ENCODE assay signal across 27 mouse cellular contexts in genomic region chr5:134861902-134862497, GRCm38 (mm10). TPM values are rescaled to one million over a fixed set of nuclear protein-coding genes. Genes with fewer than 3 reads are reported as not detected.
DNase-seq lines count a peak whose midpoint lies in the region; ATAC-seq and TF ChIP-seq lines count a peak whose summit lies in the region.
"Had no signal": no experiment of that assay in that cellular context is flagged by ENCODE, and none has a peak within 500 bp of the region (broad histone marks: within the 10 kb centered on the region; RNA-seq: fewer than 3 reads in every experiment).

No protein-coding gene starts in this region.

- TF ChIP-seq EP300 in lung, postnatal 0 days (IDR thresholded peaks at IDR 0.05) = no peak

- H3K4me1 ChIP-seq in hindbrain, embryonic 15.5 days (replicated peaks) = no peaks in the 10 kb centered on the region
- H3K4me1 ChIP-seq in hindbrain, postnatal 0 days (ENCODE audit: insufficient read depth, low read length) = no peaks in the 10 kb centered on the region; the same call in 1 of the 2 replicates
- H3K4me1 ChIP-seq in lung, postnatal 0 days (ENCODE audit: insufficient read depth, low read depth, low read length) = no peaks in the 10 kb centered on the region
- peaks cover 46% of the 10 kb centered on the region for H3K4me1 ChIP-seq in limb, embryonic 13.5 days
- 0 out of 2 replicates have a peak, but pooled peaks cover 5% of the 10 kb centered on the region for H3K4me1 ChIP-seq in stomach, embryonic 15.5 days
- peaks cover 8% of the 10 kb centered on the region for H3K4me1 ChIP-seq in heart, embryonic 10.5 days
- H3K4me1 ChIP-seq: forebrain, embryonic 13.5 days; hindbrain, embryonic 12.5 days had no signal

- no peak overlapping the region for H3K27ac ChIP-seq in hindbrain, embryonic 15.5 days (replicated peaks)
- H3K27ac ChIP-seq in hindbrain, postnatal 0 days = no peak overlapping the region
- H3K27ac ChIP-seq in lung, postnatal 0 days (ENCODE audit: low read length) = no peak overlapping the region
- H3K27ac ChIP-seq in limb, embryonic 13.5 days = 0 out of 2 replicates have a peak overlapping the region, but pooled peaks have one; percentile 22
- no peak overlapping the region for H3K27ac ChIP-seq in stomach, embryonic 15.5 days
- H3K27ac ChIP-seq in heart, embryonic 10.5 days = no peak overlapping the region
- H3K27ac ChIP-seq: forebrain, embryonic 13.5 days; hindbrain, embryonic 12.5 days; kidney, embryonic 15.5 days had no signal

- no peak overlapping the region for H3K4me3 ChIP-seq in hindbrain, embryonic 15.5 days
- no peak overlapping the region for H3K4me3 ChIP-seq in hindbrain, postnatal 0 days (ENCODE audit: low read length)
- H3K4me3 ChIP-seq in lung, postnatal 0 days (ENCODE audit: low read depth, low read length) = no peak overlapping the region
- no peak overlapping the region for H3K4me3 ChIP-seq in limb, embryonic 13.5 days
- H3K4me3 ChIP-seq in stomach, embryonic 15.5 days (replicated peaks) = no peak overlapping the region
- H3K4me3 ChIP-seq in heart, embryonic 10.5 days = no peak overlapping the region
- H3K4me3 ChIP-seq: erythroblast, embryonic 14.5 days; forebrain, embryonic 13.5 days; heart, embryonic 12.5 days; hindbrain, embryonic 12.5 days; kidney, embryonic 15.5 days had no signal

- H3K36me3 ChIP-seq in hindbrain, embryonic 15.5 days = no peaks in the 10 kb centered on the region
- H3K36me3 ChIP-seq in hindbrain, postnatal 0 days (ENCODE audit: insufficient read depth, low read length) = no peaks in the 10 kb centered on the region
- no peaks in the 10 kb centered on the region for H3K36me3 ChIP-seq in lung, postnatal 0 days (ENCODE audit: insufficient read depth, low read length)
- no peaks in the 10 kb centered on the region for H3K36me3 ChIP-seq in limb, embryonic 13.5 days
- no peaks in the 10 kb centered on the region for H3K36me3 ChIP-seq in stomach, embryonic 15.5 days
- H3K36me3 ChIP-seq in heart, embryonic 10.5 days = no peaks in the 10 kb centered on the region
- H3K36me3 ChIP-seq: heart, embryonic 12.5 days; hindbrain, embryonic 12.5 days; kidney, embryonic 15.5 days had no signal

- WGBS in hindbrain, embryonic 15.5 days = 78% methylated on average over 16 of the region's 16 CpGs
- 50% methylated on average over 16 of the region's 16 CpGs for WGBS in hindbrain, postnatal 0 days
- 59% methylated on average over 16 of the region's 16 CpGs for WGBS in lung, postnatal 0 days
- WGBS in limb, embryonic 13.5 days = 40% methylated on average over 16 of the region's 16 CpGs
- WGBS in stomach, embryonic 15.5 days = 62% methylated on average over 16 of the region's 16 CpGs
- WGBS in heart, embryonic 10.5 days = 73% methylated on average over 16 of the region's 16 CpGs

- ATAC-seq in hindbrain, embryonic 15.5 days (ENCODE audit: low FRiP score, low read depth) = 0 out of 2 replicates have a peak, but pooled peaks have one; percentile 6
- no peak for ATAC-seq in hindbrain, postnatal 0 days
- peak; percentile 44 for ATAC-seq in lung, postnatal 0 days
- ATAC-seq in limb, embryonic 13.5 days (ENCODE audit: low FRiP score, low read depth) = peak; percentile 16; the same call in 1 of the 2 replicates
- ATAC-seq in stomach, embryonic 15.5 days (ENCODE audit: insufficient read depth, low FRiP score, low read depth) = 0 out of 2 replicates have a peak, but pooled peaks have one; percentile 14
- ATAC-seq: forebrain, embryonic 13.5 days; liver, postnatal 0 days had no signal

- H3K9ac ChIP-seq in hindbrain, embryonic 15.5 days = no peak overlapping the region
- no peak overlapping the region for H3K9ac ChIP-seq in hindbrain, postnatal 0 days (replicated peaks; ENCODE audit: low read length)
- no peak overlapping the region for H3K9ac ChIP-seq in lung, postnatal 0 days (replicated peaks; ENCODE audit: low read depth)
- no peak overlapping the region for H3K9ac ChIP-seq in limb, embryonic 13.5 days
- H3K9ac ChIP-seq in stomach, embryonic 15.5 days = no peak overlapping the region
- H3K9ac ChIP-seq: forebrain, embryonic 13.5 days; heart, embryonic 12.5 days; hindbrain, embryonic 12.5 days; kidney, embryonic 15.5 days; liver, postnatal 0 days had no signal

- no peak for DNase-seq in hindbrain, postnatal 0 days (ENCODE audit: low spot score)
- DNase-seq in lung, postnatal 0 days (ENCODE audit: low spot score) = no peak
- DNase-seq in lung, postnatal 36 days = no peak
- DNase-seq in heart, embryonic 10.5 days (ENCODE audit: low spot score) = no peak
- DNase-seq: adrenal gland, adult 2 months; B cell, adult 2 months; cerebellum, adult 8-10 months; heart, postnatal 14 days; liver, postnatal 0 days; right cerebral cortex, postnatal 25 days had no signal

- TF ChIP-seq CTCF in hindbrain, postnatal 0 days (IDR thresholded peaks at IDR 0.05; ENCODE audit: low read depth) = no peak
- TF ChIP-seq CTCF in lung, postnatal 0 days (IDR thresholded peaks at IDR 0.05) = no peak

- no peaks in the 10 kb centered on the region for H3K9me3 ChIP-seq in hindbrain, embryonic 15.5 days
- H3K9me3 ChIP-seq in hindbrain, postnatal 0 days (ENCODE audit: low read length) = no peaks in the 10 kb centered on the region
- H3K9me3 ChIP-seq in lung, postnatal 0 days (ENCODE audit: low read length) = no peaks in the 10 kb centered on the region
- H3K9me3 ChIP-seq in limb, embryonic 13.5 days = no peaks in the 10 kb centered on the region
- H3K9me3 ChIP-seq in stomach, embryonic 15.5 days = no peaks in the 10 kb centered on the region
- H3K9me3 ChIP-seq in heart, embryonic 10.5 days = 0 out of 2 replicates have a peak, but pooled peaks cover under 1% of the 10 kb centered on the region
- H3K9me3 ChIP-seq: forebrain, embryonic 13.5 days; heart, embryonic 12.5 days; hindbrain, embryonic 12.5 days; kidney, embryonic 15.5 days had no signal

- H3K27me3 ChIP-seq in hindbrain, embryonic 15.5 days = no peaks in the 10 kb centered on the region
- H3K27me3 ChIP-seq in hindbrain, postnatal 0 days (ENCODE audit: insufficient read depth, low read length) = no peaks in the 10 kb centered on the region
- H3K27me3 ChIP-seq in lung, postnatal 0 days (replicated peaks; ENCODE audit: insufficient read depth, low read length) = no peaks in the 10 kb centered on the region
- no peaks in the 10 kb centered on the region for H3K27me3 ChIP-seq in limb, embryonic 13.5 days
- no peaks in the 10 kb centered on the region for H3K27me3 ChIP-seq in stomach, embryonic 15.5 days (replicated peaks)
- H3K27me3 ChIP-seq in heart, embryonic 10.5 days (ENCODE audit: insufficient read depth, poor library complexity, severe bottlenecking) = peaks cover 20% of the 10 kb centered on the region; the same call in 1 of the 2 replicates
- H3K27me3 ChIP-seq: forebrain, embryonic 13.5 days; heart, embryonic 12.5 days; hindbrain, embryonic 12.5 days; kidney, embryonic 15.5 days had no signal

- H3K4me2 ChIP-seq in hindbrain, embryonic 15.5 days = no peak overlapping the region
- H3K4me2 ChIP-seq in hindbrain, postnatal 0 days (ENCODE audit: low read depth, low read length) = no peak overlapping the region
- H3K4me2 ChIP-seq in lung, postnatal 0 days (replicated peaks; ENCODE audit: low read depth, low read length) = no peak overlapping the region
- no peak overlapping the region for H3K4me2 ChIP-seq in limb, embryonic 13.5 days (replicated peaks)
- H3K4me2 ChIP-seq in stomach, embryonic 15.5 days = no peak overlapping the region
- H3K4me2 ChIP-seq: forebrain, embryonic 13.5 days; heart, embryonic 12.5 days; hindbrain, embryonic 12.5 days; kidney, embryonic 15.5 days had no signal

RNA-seq across cellular contexts. Expression of gene Tmem270, which starts 44.5 kb away (rescaled TPM):
- not detected in 2 replicates for polyA plus RNA-seq in hindbrain, embryonic 15.5 days (2015; fragmentation: Nextera tagmentation; extraction: Ambion mirVana)
- not detected in 2 replicates for total RNA-seq in hindbrain, postnatal 0 days (2014; rRNA removed)
- polyA plus RNA-seq in hindbrain, postnatal 0 days (2015; fragmentation: Nextera tagmentation; extraction: Ambion mirVana) = not detected in 2 replicates
- not detected in 2 replicates for polyA plus RNA-seq in lung, postnatal 0 days (2015; fragmentation: Nextera tagmentation; extraction: Ambion mirVana)
- polyA plus RNA-seq in limb, embryonic 13.5 days (2015; fragmentation: Nextera tagmentation; extraction: Ambion mirVana) = not detected in 2 replicates
- polyA plus RNA-seq in stomach, embryonic 15.5 days (2015; fragmentation: Nextera tagmentation; extraction: Ambion mirVana) = not detected in 2 replicates
- not detected in 2 replicates for polyA plus RNA-seq in heart, embryonic 10.5 days (2016; fragmentation: Nextera tagmentation; extraction: Ambion mirVana)
- total RNA-seq: adrenal gland, adult 2 months; heart, postnatal 14 days; layer of hippocampus, postnatal 14 days; left cerebral cortex, postnatal 10 days; liver, adult 2 months had no signal
- polyA plus RNA-seq: adrenal gland, adult 2 months; embryonic facial prominence, embryonic 11.5 days; forebrain, embryonic 13.5 days; frontal cortex, adult 2 months; heart, embryonic 12.5 days; hindbrain, embryonic 12.5 days; intestine, embryonic 14.5 days; kidney, embryonic 15.5 days; liver, adult 2 months; liver, postnatal 0 days; spleen, adult 2 months; stomach, embryonic 14.5 days; thymus, postnatal 0 days had no signal

RNA-seq across cellular contexts. Expression of gene Cldn13, which starts 53.3 kb away (rescaled TPM):
- polyA plus RNA-seq in hindbrain, embryonic 15.5 days (2015; fragmentation: Nextera tagmentation; extraction: Ambion mirVana) = 0.23 TPM in 1 of 2 replicates, not detected in the other
- not detected in 2 replicates for total RNA-seq in hindbrain, postnatal 0 days (2014; rRNA removed)
- not detected in 2 replicates for polyA plus RNA-seq in hindbrain, postnatal 0 days (2015; fragmentation: Nextera tagmentation; extraction: Ambion mirVana)
- 1.2 and 1.6 TPM in 2 replicates for polyA plus RNA-seq in lung, postnatal 0 days (2015; fragmentation: Nextera tagmentation; extraction: Ambion mirVana)
- polyA plus RNA-seq in limb, embryonic 13.5 days (2015; fragmentation: Nextera tagmentation; extraction: Ambion mirVana) = 0.45 and 2.0 TPM in 2 replicates
- 7.9 and 22.3 TPM in 2 replicates for polyA plus RNA-seq in stomach, embryonic 15.5 days (2015; fragmentation: Nextera tagmentation; extraction: Ambion mirVana)
- 6.1 and 8.5 TPM in 2 replicates for polyA plus RNA-seq in heart, embryonic 10.5 days (2016; fragmentation: Nextera tagmentation; extraction: Ambion mirVana)
- total RNA-seq: adrenal gland, adult 2 months; heart, postnatal 14 days; layer of hippocampus, postnatal 14 days; left cerebral cortex, postnatal 10 days; liver, adult 2 months had no signal
- polyA plus RNA-seq: adrenal gland, adult 2 months; forebrain, embryonic 13.5 days; frontal cortex, adult 2 months; liver, adult 2 months had no signal
